Mouse (Mus musculus): ENCODE results near the gene Son. TPM values are rescaled to one million over a fixed set of nuclear protein-coding genes. Genes with fewer than 3 reads are reported as not detected.
"Not testable (repeated sequence)": the region's sequence is repeated elsewhere in the genome, so short reads cannot be mapped to it uniquely, and the experiment has no call there.

Gene Son
- polyA plus RNA-seq, 1 experiment from 2014 or later = 138 TPM

GRCm38 (mm10) chr16:91645420-91645819 is 1.9 kb upstream of the Son start:
- no CpG with 5 or more reads among the region's 2 CpGs for WGBS

GRCm38 (mm10) chr16:91645995-91646602 is 1.2 kb upstream of the Son start:
- ATAC-seq (replicated peaks; ENCODE audit: low FRiP score, low TSS enrichment, low read depth) (no peak), DNase-seq (ENCODE audit: low spot score) (peak; percentile 52)
- Histone ChIP-seq H3K9me3 (ENCODE audit: control insufficient read depth, low read length) (no peaks in the 10 kb centered on the region), H3K4me2 (ENCODE audit: low read length) (peak overlapping the region; percentile 99), H3K27ac (ENCODE audit: low read depth) (peak overlapping the region; percentile 98), H3K36me3 (ENCODE audit: control insufficient read depth, insufficient read depth, low read length) (peaks cover 22% of the 10 kb centered on the region), H3K4me3 (ENCODE audit: low read depth, low read length) (peak overlapping the region; percentile 97), H3K27me3 (replicated peaks; ENCODE audit: control insufficient read depth, insufficient read depth, low read length) (no peaks in the 10 kb centered on the region), H3K4me1 (replicated peaks; ENCODE audit: control insufficient read depth, insufficient read depth, low read length) (peaks cover 3% of the 10 kb centered on the region; the same call in 1 of the 2 replicates), H3K9ac (ENCODE audit: low read length) (peak overlapping the region; percentile 98)
- whole genome bisulfite sequencing = 1% methylated on average over 11 of the region's 11 CpGs

More at GRCm38 (mm10) chr16:91645420-91645819, 1.9 kb upstream of the Son start:
- peak overlapping the region; percentile 99; the same call in 1 of the 2 replicates for H3K4me2 ChIP-seq (ENCODE audit: low read length)
- not testable (repeated sequence) for H3K9me3 ChIP-seq (ENCODE audit: control insufficient read depth, low read length); H3K9ac ChIP-seq (ENCODE audit: low read length); H3K27ac ChIP-seq (ENCODE audit: low read depth); ATAC-seq (replicated peaks; ENCODE audit: low FRiP score, low TSS enrichment, low read depth); H3K4me3 ChIP-seq (ENCODE audit: low read depth, low read length); H3K4me1 ChIP-seq (replicated peaks; ENCODE audit: control insufficient read depth, insufficient read depth, low read length); H3K27me3 ChIP-seq (replicated peaks; ENCODE audit: control insufficient read depth, insufficient read depth, low read length)
- peak; percentile 12 for DNase-seq (ENCODE audit: low spot score)
- peaks cover 26% of the 10 kb centered on the region for H3K36me3 ChIP-seq (ENCODE audit: control insufficient read depth, insufficient read depth, low read length)

- peaks cover 21% of the 10 kb centered on the region for H3K36me3 ChIP-seq (ENCODE audit: control insufficient read depth, insufficient read depth, low read length)
- under 1% methylated on average over 58 of the region's 59 CpGs for WGBS
- no peaks in the 10 kb centered on the region for H3K27me3 ChIP-seq (replicated peaks; ENCODE audit: control insufficient read depth, insufficient read depth, low read length)
- H3K9ac ChIP-seq (ENCODE audit: low read length) = peak within 1 kb of the TSS; percentile 98
- H3K9me3 ChIP-seq (ENCODE audit: control insufficient read depth, low read length) = no peaks in the 10 kb centered on the region
- DNase-seq (ENCODE audit: low spot score) (no peak), ATAC-seq (replicated peaks; ENCODE audit: low FRiP score, low TSS enrichment, low read depth) (peak; percentile 90)
- peak within 1 kb of the TSS; percentile 98 for H3K27ac ChIP-seq (ENCODE audit: low read depth)
- peak within 1 kb of the TSS; percentile 97 for H3K4me3 ChIP-seq (ENCODE audit: low read depth, low read length)
- peak within 1 kb of the TSS; percentile 99 for H3K4me2 ChIP-seq (ENCODE audit: low read length)
- H3K4me1 ChIP-seq (replicated peaks; ENCODE audit: control insufficient read depth, insufficient read depth, low read length) = peaks cover 3% of the 10 kb centered on the region; the same call in 1 of the 2 replicates
These were observed 456 bp upstream of the Son start, which contains the start of gene Gart for GRCm38 (mm10) chr16:91646681-91647419. TSS of gene Gart (minus strand) at chr16:91646952.

GRCm38 (mm10) chr16:91648220-91648550 is 879 bp downstream of the Son start:
- peak overlapping the region; percentile 98 for H3K27ac ChIP-seq (ENCODE audit: low read depth)
- peaks cover 19% of the 10 kb centered on the region for H3K36me3 ChIP-seq (ENCODE audit: control insufficient read depth, insufficient read depth, low read length)
- no peaks in the 10 kb centered on the region for H3K27me3 ChIP-seq (replicated peaks; ENCODE audit: control insufficient read depth, insufficient read depth, low read length)
- H3K9me3 ChIP-seq (ENCODE audit: control insufficient read depth, low read length) = no peaks in the 10 kb centered on the region
- H3K4me3 ChIP-seq (ENCODE audit: low read depth, low read length) = peak overlapping the region; percentile 97
- under 1% methylated on average over 25 of the region's 25 CpGs for WGBS
- peak; percentile 92 for DNase-seq (ENCODE audit: low spot score)
- peak overlapping the region; percentile 72 for H3K4me2 ChIP-seq (ENCODE audit: low read length)
- ATAC-seq (replicated peaks; ENCODE audit: low FRiP score, low TSS enrichment, low read depth) = peak; percentile 56
- peak overlapping the region; percentile 98 for H3K9ac ChIP-seq (ENCODE audit: low read length)
- H3K4me1 ChIP-seq (replicated peaks; ENCODE audit: control insufficient read depth, insufficient read depth, low read length) = peaks cover 3% of the 10 kb centered on the region; the same call in 1 of the 2 replicates

- Histone ChIP-seq H3K27ac (ENCODE audit: low read depth) (no peak overlapping the region), H3K4me1 (replicated peaks; ENCODE audit: control insufficient read depth, insufficient read depth, low read length) (peaks cover 3% of the 10 kb centered on the region; the same call in 1 of the 2 replicates), H3K36me3 (ENCODE audit: control insufficient read depth, insufficient read depth, low read length) (peaks cover 26% of the 10 kb centered on the region), H3K27me3 (replicated peaks; ENCODE audit: control insufficient read depth, insufficient read depth, low read length) (no peaks in the 10 kb centered on the region), H3K4me2 (ENCODE audit: low read length) (peak overlapping the region; percentile 72), H3K9me3 (ENCODE audit: control insufficient read depth, low read length) (no peaks in the 10 kb centered on the region), H3K4me3 (ENCODE audit: low read depth, low read length) (peak overlapping the region; percentile 97), H3K9ac (ENCODE audit: low read length) (no peak overlapping the region; the same call in 1 of the 2 replicates)
- ATAC-seq (replicated peaks; ENCODE audit: low FRiP score, low TSS enrichment, low read depth) (no peak), DNase-seq (ENCODE audit: low spot score) (peak; percentile 43)
- 65% methylated on average over 3 of the region's 3 CpGs for WGBS
These were observed 1.9 kb downstream of the Son start for GRCm38 (mm10) chr16:91649246-91649645.

GRCm38 (mm10) chr16:91649781-91650180 is 2.5 kb downstream of the Son start:
- DNase-seq (ENCODE audit: low spot score) (peak; percentile 39), ATAC-seq (replicated peaks; ENCODE audit: low FRiP score, low TSS enrichment, low read depth) (no peak)
- H3K4me1 ChIP-seq (replicated peaks; ENCODE audit: control insufficient read depth, insufficient read depth, low read length) = peaks cover 3% of the 10 kb centered on the region; the same call in 1 of the 2 replicates
- H3K9me3 ChIP-seq (ENCODE audit: control insufficient read depth, low read length) = no peaks in the 10 kb centered on the region
- no peaks in the 10 kb centered on the region for H3K27me3 ChIP-seq (replicated peaks; ENCODE audit: control insufficient read depth, insufficient read depth, low read length)
- H3K36me3 ChIP-seq (ENCODE audit: control insufficient read depth, insufficient read depth, low read length) = peaks cover 31% of the 10 kb centered on the region
- peak overlapping the region; percentile 2; the same call in 1 of the 2 replicates for H3K4me3 ChIP-seq (ENCODE audit: low read depth, low read length)
- no peak overlapping the region for H3K27ac ChIP-seq (ENCODE audit: low read depth)
- H3K9ac ChIP-seq (ENCODE audit: low read length) = no peak overlapping the region
- peak overlapping the region; percentile 20; the same call in 1 of the 2 replicates for H3K4me2 ChIP-seq (ENCODE audit: low read length)

- 94% methylated on average over 3 of the region's 3 CpGs for WGBS
- Histone ChIP-seq H3K36me3 (ENCODE audit: control insufficient read depth, insufficient read depth, low read length) (peaks cover 55% of the 10 kb centered on the region), H3K4me3 (ENCODE audit: low read depth, low read length) (no peak overlapping the region), H3K4me2 (ENCODE audit: low read length) (no peak overlapping the region), H3K27me3 (replicated peaks; ENCODE audit: control insufficient read depth, insufficient read depth, low read length) (no peaks in the 10 kb centered on the region), H3K9me3 (ENCODE audit: control insufficient read depth, low read length) (no peaks in the 10 kb centered on the region), H3K4me1 (replicated peaks; ENCODE audit: control insufficient read depth, insufficient read depth, low read length) (peaks cover 3% of the 10 kb centered on the region; the same call in 1 of the 2 replicates), H3K27ac (ENCODE audit: low read depth) (no peak overlapping the region), H3K9ac (ENCODE audit: low read length) (no peak overlapping the region)
- DNase-seq (ENCODE audit: low spot score) = peak; percentile 41
- ATAC-seq (replicated peaks; ENCODE audit: low FRiP score, low TSS enrichment, low read depth) = no peak
These were observed 4.9 kb downstream of the Son start for GRCm38 (mm10) chr16:91652191-91652590.

- Histone ChIP-seq H3K9ac (ENCODE audit: low read length) (no peak overlapping the region), H3K4me1 (replicated peaks; ENCODE audit: control insufficient read depth, insufficient read depth, low read length) (no peaks in the 10 kb centered on the region), H3K27me3 (replicated peaks; ENCODE audit: control insufficient read depth, insufficient read depth, low read length) (no peaks in the 10 kb centered on the region), H3K4me2 (ENCODE audit: low read length) (no peak overlapping the region), H3K36me3 (ENCODE audit: control insufficient read depth, insufficient read depth, low read length) (peaks cover 86% of the 10 kb centered on the region), H3K9me3 (ENCODE audit: control insufficient read depth, low read length) (no peaks in the 10 kb centered on the region), H3K4me3 (ENCODE audit: low read depth, low read length) (no peak overlapping the region), H3K27ac (ENCODE audit: low read depth) (no peak overlapping the region)
- ATAC-seq (replicated peaks; ENCODE audit: low FRiP score, low TSS enrichment, low read depth) = no peak
- DNase-seq (ENCODE audit: low spot score) = no peak
- 94% methylated on average over 9 of the region's 9 CpGs for WGBS
These were observed 8.0 kb downstream of the Son start for GRCm38 (mm10) chr16:91655285-91655684.

All from intestine, embryonic 14.5 days (tissue).